Mouse (Mus musculus): Measurements from ENCODE around the gene Med17.

- no peak for TF ChIP-seq CTCF (IDR thresholded peaks at IDR 0.05; ENCODE audit: insufficient read depth, low read length)
- TF ChIP-seq POLR2A (IDR thresholded peaks at IDR 0.05; ENCODE audit: borderline replicate concordance, extremely low read depth, low read depth, low read length): no peak
Observed at GRCm38 (mm10) chr9:15213695-15214094, 66.0 kb downstream of the Med17 start.
